Mouse (Mus musculus): ENCODE results near the gene Kdm2b.

DNA sequence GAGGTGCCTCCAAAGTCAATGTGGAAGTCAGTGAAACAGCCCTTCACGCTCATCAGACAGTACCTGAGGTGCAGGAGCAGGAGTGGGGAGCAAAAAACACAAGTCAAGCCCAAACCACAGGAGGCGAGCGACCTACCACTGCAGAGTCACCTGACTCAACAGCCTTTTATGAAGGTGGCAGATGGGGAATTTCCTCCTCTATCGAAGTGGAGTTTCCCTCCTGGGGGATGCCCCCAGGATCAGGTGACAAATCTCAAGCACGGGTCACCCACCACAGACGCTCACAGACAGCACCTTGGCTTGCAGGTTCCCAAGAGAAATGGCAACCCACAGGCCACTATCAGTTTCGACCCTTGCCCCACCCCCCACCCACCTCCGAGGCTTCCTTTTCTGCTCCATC, 40.5 kb downstream of the Kdm2b start:
- TF ChIP-seq GATA1 (IDR thresholded peaks at IDR 0.05; ENCODE audit: low read length) (no peak), TAL1 (IDR thresholded peaks at IDR 0.05; ENCODE audit: low read length) (no peak)

Data from erythroblast, embryonic 14.5 days (primary cell).